Mouse (Mus musculus): ENCODE data around the gene Saxo1. TPM values are rescaled to one million over a fixed set of nuclear protein-coding genes. Genes with fewer than 3 reads are reported as not detected.

The Saxo1 gene
- polyA plus RNA-seq, 1 experiment = not detected

DNA sequence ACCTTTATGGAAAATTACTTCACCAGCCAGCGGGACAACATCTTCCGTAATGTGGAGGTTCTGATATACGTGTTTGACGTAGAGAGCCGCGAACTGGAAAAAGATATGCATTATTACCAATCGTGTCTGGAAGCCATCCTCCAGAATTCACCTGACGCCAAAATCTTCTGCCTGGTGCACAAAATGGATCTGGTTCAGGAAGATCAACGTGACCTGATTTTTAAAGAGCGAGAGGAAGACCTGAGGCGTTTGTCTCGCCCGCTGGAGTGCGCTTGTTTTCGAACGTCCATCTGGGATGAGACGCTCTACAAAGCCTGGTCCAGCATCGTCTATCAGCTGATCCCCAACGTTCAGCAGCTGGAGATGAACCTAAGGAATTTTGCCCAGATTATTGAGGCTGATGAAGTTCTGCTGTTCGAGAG, 18.0 kb upstream of the Saxo1 start:
- H3K36me3 ChIP-seq (ENCODE audit: control insufficient read depth, insufficient read depth, low read length, poor library complexity, severe bottlenecking) = peaks cover 11% of the 10 kb centered on the region
- H3K9me3 ChIP-seq (replicated peaks; ENCODE audit: control insufficient read depth, insufficient read depth, low read length, poor library complexity, severe bottlenecking) = no peaks in the 10 kb centered on the region
- H3K4me1 ChIP-seq (ENCODE audit: control insufficient read depth, insufficient read depth, low read length) = no peaks in the 10 kb centered on the region
- no peaks in the 10 kb centered on the region for H3K27me3 ChIP-seq (ENCODE audit: control insufficient read depth, insufficient read depth, low read length, poor library complexity, severe bottlenecking)
- peak overlapping the region; percentile 81 for H3K9ac ChIP-seq (ENCODE audit: low read depth, poor library complexity, severe bottlenecking)
- peak overlapping the region; percentile 73 for H3K27ac ChIP-seq (ENCODE audit: insufficient read depth, low read length)
- TF ChIP-seq EP300 (IDR thresholded peaks at IDR 0.05; ENCODE audit: insufficient read depth, low read depth, low read length) (no peak), POLR2A (IDR thresholded peaks at IDR 0.05; ENCODE audit: insufficient read depth, low read length) (no peak), CTCF (IDR thresholded peaks at IDR 0.05; ENCODE audit: low read depth, low read length) (no peak)
- peak overlapping the region; percentile 90 for H3K4me3 ChIP-seq (ENCODE audit: low read depth, low read length)

DNA sequence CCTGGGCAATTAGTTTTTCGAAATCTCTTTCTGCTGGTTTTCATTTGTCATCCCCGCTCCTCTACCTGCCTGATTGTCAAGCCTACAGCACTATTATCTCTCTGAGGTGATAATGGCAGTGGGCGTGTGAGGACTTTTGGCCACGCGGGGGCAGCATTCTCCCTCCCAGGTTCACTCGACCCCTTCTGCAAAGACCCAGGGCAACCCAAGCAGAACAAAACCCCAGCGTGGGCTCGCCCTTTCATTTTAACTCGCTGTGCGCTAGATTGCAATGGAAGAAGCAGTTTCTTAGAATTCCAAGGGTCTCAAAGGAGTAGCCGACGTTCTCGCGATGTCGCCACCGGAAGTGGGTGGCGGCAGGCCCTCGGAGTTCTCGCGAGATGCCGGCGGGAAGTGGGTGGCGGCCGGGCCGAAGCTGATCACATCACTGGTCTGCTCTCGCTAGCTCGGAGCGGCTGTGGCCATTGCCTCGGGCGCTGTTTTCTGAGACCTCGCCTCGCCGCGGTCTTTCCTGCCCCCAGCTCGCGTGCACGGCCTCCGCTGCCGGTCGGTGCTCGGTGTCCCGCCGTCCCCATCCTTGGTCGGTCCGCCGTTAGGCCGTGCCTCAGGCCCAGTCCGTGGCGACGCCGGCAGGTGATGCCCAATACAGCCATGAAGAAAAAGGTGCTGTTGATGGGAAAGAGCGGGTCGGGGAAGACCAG, 17.3 kb upstream of the Saxo1 start, which contains the start of gene Rraga:
Gene Rraga (plus strand): TSS at position 386 of the 701 bp plus-strand sequence.
- H3K36me3 ChIP-seq (ENCODE audit: control insufficient read depth, insufficient read depth, low read length, poor library complexity, severe bottlenecking) = peaks cover 7% of the 10 kb centered on the region; the same call in 1 of the 2 replicates
- peak within 1 kb of the TSS; percentile 95 for H3K27ac ChIP-seq (ENCODE audit: insufficient read depth, low read length)
- TF ChIP-seq EP300 (IDR thresholded peaks at IDR 0.05; ENCODE audit: insufficient read depth, low read depth, low read length) (peak; percentile 45; the same call in 1 of the 2 replicates), CTCF (IDR thresholded peaks at IDR 0.05; ENCODE audit: low read depth, low read length) (peak; percentile 81), POLR2A (IDR thresholded peaks at IDR 0.05; ENCODE audit: insufficient read depth, low read length) (peak; percentile 88)
- peak within 1 kb of the TSS; percentile 90 for H3K4me3 ChIP-seq (ENCODE audit: low read depth, low read length)
- H3K27me3 ChIP-seq (ENCODE audit: control insufficient read depth, insufficient read depth, low read length, poor library complexity, severe bottlenecking) = no peaks in the 10 kb centered on the region
- peak within 1 kb of the TSS; percentile 81 for H3K9ac ChIP-seq (ENCODE audit: low read depth, poor library complexity, severe bottlenecking)
- no peaks in the 10 kb centered on the region for H3K4me1 ChIP-seq (ENCODE audit: control insufficient read depth, insufficient read depth, low read length)
- H3K9me3 ChIP-seq (replicated peaks; ENCODE audit: control insufficient read depth, insufficient read depth, low read length, poor library complexity, severe bottlenecking) = no peaks in the 10 kb centered on the region

DNA sequence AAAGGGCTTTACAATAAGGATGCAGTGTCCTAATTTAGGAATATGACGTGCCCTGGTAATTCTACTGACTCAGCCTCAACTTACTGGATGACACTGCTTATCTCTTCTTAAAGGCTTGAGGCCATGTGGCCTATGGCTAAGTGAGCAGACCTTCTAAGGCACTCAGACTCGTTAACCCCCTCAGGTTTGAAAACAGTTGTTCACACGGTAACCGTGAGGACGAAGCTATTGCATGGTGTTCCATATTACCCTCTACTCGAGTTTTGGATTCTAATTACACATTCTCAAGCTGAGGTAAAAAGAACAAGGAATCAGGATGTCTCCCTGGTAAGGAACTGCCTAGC, 16.8 kb upstream of the Saxo1 start:
- peak overlapping the region; percentile 95 for H3K27ac ChIP-seq (ENCODE audit: insufficient read depth, low read length)
- no peaks in the 10 kb centered on the region for H3K27me3 ChIP-seq (ENCODE audit: control insufficient read depth, insufficient read depth, low read length, poor library complexity, severe bottlenecking)
- TF ChIP-seq EP300 (IDR thresholded peaks at IDR 0.05; ENCODE audit: insufficient read depth, low read depth, low read length) = no peak
- TF ChIP-seq CTCF (IDR thresholded peaks at IDR 0.05; ENCODE audit: low read depth, low read length) = no peak
- H3K9ac ChIP-seq (ENCODE audit: low read depth, poor library complexity, severe bottlenecking) = peak overlapping the region; percentile 81
- H3K4me1 ChIP-seq (ENCODE audit: control insufficient read depth, insufficient read depth, low read length) = no peaks in the 10 kb centered on the region
- no peaks in the 10 kb centered on the region for H3K9me3 ChIP-seq (replicated peaks; ENCODE audit: control insufficient read depth, insufficient read depth, low read length, poor library complexity, severe bottlenecking)
- H3K4me3 ChIP-seq (ENCODE audit: low read depth, low read length) = peak overlapping the region; percentile 90
- H3K36me3 ChIP-seq (ENCODE audit: control insufficient read depth, insufficient read depth, low read length, poor library complexity, severe bottlenecking) = peaks cover 3% of the 10 kb centered on the region; the same call in 1 of the 2 replicates

DNA sequence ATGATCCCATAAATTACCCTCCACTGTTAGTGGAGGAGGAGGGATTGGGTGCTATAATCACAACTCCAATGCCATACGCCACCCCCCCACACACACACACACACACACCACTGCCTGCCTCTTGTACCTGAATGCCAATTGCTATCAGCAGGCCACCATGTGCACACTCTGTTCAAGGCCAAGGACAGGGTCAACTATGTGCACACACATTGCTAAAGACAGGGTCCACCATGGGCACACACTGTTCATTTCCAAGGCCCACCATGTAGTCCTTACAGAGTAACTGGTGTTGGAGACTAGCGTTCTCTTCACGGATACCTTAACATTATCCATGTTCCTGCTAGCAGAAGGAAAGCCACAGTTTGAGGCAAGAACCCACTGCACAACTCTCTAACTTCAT, 2.9 kb upstream of the Saxo1 start:
- Histone ChIP-seq H3K9ac (ENCODE audit: low read depth, poor library complexity, severe bottlenecking) (no peak overlapping the region), H3K27me3 (ENCODE audit: control insufficient read depth, insufficient read depth, low read length, poor library complexity, severe bottlenecking) (no peaks in the 10 kb centered on the region), H3K4me1 (ENCODE audit: control insufficient read depth, insufficient read depth, low read length) (no peaks in the 10 kb centered on the region), H3K36me3 (ENCODE audit: control insufficient read depth, insufficient read depth, low read length, poor library complexity, severe bottlenecking) (no peaks in the 10 kb centered on the region), H3K27ac (ENCODE audit: insufficient read depth, low read length) (no peak overlapping the region), H3K9me3 (replicated peaks; ENCODE audit: control insufficient read depth, insufficient read depth, low read length, poor library complexity, severe bottlenecking) (no peaks in the 10 kb centered on the region), H3K4me3 (ENCODE audit: low read depth, low read length) (no peak overlapping the region)
- no peak for TF ChIP-seq POLR2A (IDR thresholded peaks at IDR 0.05; ENCODE audit: insufficient read depth, low read length)
- no peak for TF ChIP-seq CTCF (IDR thresholded peaks at IDR 0.05; ENCODE audit: low read depth, low read length)
- TF ChIP-seq EP300 (IDR thresholded peaks at IDR 0.05; ENCODE audit: insufficient read depth, low read depth, low read length) = no peak

DNA sequence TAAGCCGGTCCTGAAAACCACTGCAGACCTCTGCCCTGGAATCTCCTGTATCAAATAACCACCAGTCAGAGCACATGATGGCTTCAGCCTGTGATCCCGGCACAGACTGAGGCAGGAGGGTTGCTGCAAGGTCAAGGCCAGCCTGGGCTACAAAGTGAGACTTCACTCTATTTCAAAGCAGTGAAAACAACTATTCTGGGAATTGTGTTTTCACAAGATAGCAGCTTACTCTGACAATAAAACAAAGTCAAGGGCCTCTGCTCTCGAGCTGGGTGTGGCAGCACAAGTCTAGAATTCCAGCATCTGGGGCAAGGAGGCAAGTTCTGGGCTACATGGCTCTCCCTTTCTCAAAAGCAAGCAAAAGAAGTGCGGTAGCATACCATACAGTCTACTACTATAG, 878 bp upstream of the Saxo1 start:
- Histone ChIP-seq H3K36me3 (ENCODE audit: control insufficient read depth, insufficient read depth, low read length, poor library complexity, severe bottlenecking) (no peaks in the 10 kb centered on the region), H3K27ac (ENCODE audit: insufficient read depth, low read length) (no peak overlapping the region), H3K9me3 (replicated peaks; ENCODE audit: control insufficient read depth, insufficient read depth, low read length, poor library complexity, severe bottlenecking) (no peaks in the 10 kb centered on the region), H3K9ac (ENCODE audit: low read depth, poor library complexity, severe bottlenecking) (no peak overlapping the region), H3K27me3 (ENCODE audit: control insufficient read depth, insufficient read depth, low read length, poor library complexity, severe bottlenecking) (no peaks in the 10 kb centered on the region), H3K4me3 (ENCODE audit: low read depth, low read length) (no peak overlapping the region), H3K4me1 (ENCODE audit: control insufficient read depth, insufficient read depth, low read length) (no peaks in the 10 kb centered on the region)
- TF ChIP-seq POLR2A (IDR thresholded peaks at IDR 0.05; ENCODE audit: insufficient read depth, low read length) = no peak
- no peak for TF ChIP-seq EP300 (IDR thresholded peaks at IDR 0.05; ENCODE audit: insufficient read depth, low read depth, low read length)
- TF ChIP-seq CTCF (IDR thresholded peaks at IDR 0.05; ENCODE audit: low read depth, low read length) = no peak

DNA sequence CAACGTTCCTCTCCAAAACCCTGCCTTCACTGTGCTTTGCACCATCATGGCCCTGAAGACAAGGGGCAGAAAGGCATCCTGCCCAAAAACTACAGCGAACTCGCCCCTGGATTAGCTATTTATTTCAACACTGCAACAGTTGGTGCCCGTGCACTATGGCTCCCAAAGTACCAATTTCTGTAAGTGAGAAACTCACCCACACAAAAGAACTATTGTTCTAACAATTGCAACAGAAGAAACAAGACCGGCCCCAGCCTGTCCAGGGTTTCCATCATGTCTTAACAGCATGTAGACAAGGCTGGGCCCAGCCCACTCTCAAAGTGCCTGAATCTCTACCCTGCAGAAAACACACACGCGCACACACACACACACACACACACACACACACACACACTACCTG, 757 bp downstream of the Saxo1 start:
- no peak overlapping the region for H3K27ac ChIP-seq (ENCODE audit: insufficient read depth, low read length)
- no peaks in the 10 kb centered on the region for H3K27me3 ChIP-seq (ENCODE audit: control insufficient read depth, insufficient read depth, low read length, poor library complexity, severe bottlenecking)
- no peak overlapping the region for H3K9ac ChIP-seq (ENCODE audit: low read depth, poor library complexity, severe bottlenecking)
- no peaks in the 10 kb centered on the region for H3K9me3 ChIP-seq (replicated peaks; ENCODE audit: control insufficient read depth, insufficient read depth, low read length, poor library complexity, severe bottlenecking)
- TF ChIP-seq POLR2A (IDR thresholded peaks at IDR 0.05; ENCODE audit: insufficient read depth, low read length) (no peak), CTCF (IDR thresholded peaks at IDR 0.05; ENCODE audit: low read depth, low read length) (no peak), EP300 (IDR thresholded peaks at IDR 0.05; ENCODE audit: insufficient read depth, low read depth, low read length) (no peak)
- no peaks in the 10 kb centered on the region for H3K36me3 ChIP-seq (ENCODE audit: control insufficient read depth, insufficient read depth, low read length, poor library complexity, severe bottlenecking)
- no peaks in the 10 kb centered on the region for H3K4me1 ChIP-seq (ENCODE audit: control insufficient read depth, insufficient read depth, low read length)
- no peak overlapping the region for H3K4me3 ChIP-seq (ENCODE audit: low read depth, low read length)

Data from ES-Bruce4 (cell line).